Mouse (Mus musculus): Measurements from ENCODE around the gene Birc6.

- TF ChIP-seq CTCF (IDR thresholded peaks at IDR 0.05; ENCODE audit: insufficient read depth, low read depth, low read length): no peak
- TF ChIP-seq POLR2A (IDR thresholded peaks at IDR 0.05; ENCODE audit: insufficient read depth, low read depth, low read length): peak; percentile 84
Measured at GRCm38 (mm10) chr17:74527729-74528607, at the start of gene Birc6.
